Mouse (Mus musculus) heart, embryonic 13.5 days (tissue): Measurements from ENCODE around the gene Uxs1. TPM values are rescaled to one million over a fixed set of nuclear protein-coding genes. Genes with fewer than 3 reads are reported as not detected.

Source experiments
- ATAC-seq: fragments of 200-750 bp; cut with Nextera tagmentation; 2 replicates; pipeline ENCODE4 v1.8.0; 2017; ENCODE audit warnings: moderate TSS enrichment; ENCODE audit not compliant: insufficient number of reproducible peaks, low FRiP score, low TSS enrichment; ENCODE audit errors: extremely low read depth
- H3K27ac ChIP-seq: fragments of 300-500 bp; sonication (generic); replicated peaks from 2 replicates; pipeline ENCODE4 v1.5.1; 2015; ENCODE audit warnings: moderate library complexity, mild to moderate bottlenecking, inconsistent platforms
- H3K27me3 ChIP-seq: fragments of 300-500 bp; sonication (generic); replicated peaks from 2 replicates; pipeline ENCODE4 v1.6.1; 2015; ENCODE audit warnings: mild to moderate bottlenecking, inconsistent platforms
- H3K36me3 ChIP-seq: fragments of 300-500 bp; sonication (generic); 2 replicates; pipeline ENCODE4 v1.6.1; 2015; ENCODE audit warnings: mild to moderate bottlenecking, inconsistent platforms
- H3K4me1 ChIP-seq: fragments of 300-500 bp; sonication (generic); 2 replicates; pipeline ENCODE4 v1.6.1; 2015; ENCODE audit warnings: inconsistent platforms
- H3K4me2 ChIP-seq: fragments of 300-500 bp; sonication (generic); 2 replicates; pipeline ENCODE4 v1.6.1; 2015; ENCODE audit warnings: inconsistent platforms, mild to moderate bottlenecking, moderate library complexity
- H3K4me3 ChIP-seq: fragments of 300-500 bp; sonication (generic); 2 replicates; pipeline ENCODE4 v1.5.1; 2015; ENCODE audit warnings: moderate library complexity, mild to moderate bottlenecking, inconsistent platforms
- H3K9ac ChIP-seq: fragments of 300-500 bp; sonication (generic); 2 replicates; pipeline ENCODE4 v1.6.1; 2015; ENCODE audit warnings: inconsistent platforms, mild to moderate bottlenecking, moderate library complexity
- H3K9me3 ChIP-seq: fragments of 300-500 bp; sonication (generic); 2 replicates; pipeline ENCODE4 v1.6.1; 2016; ENCODE audit warnings: inconsistent platforms
- WGBS: fragments of 180-500 bp; shearing (Covaris S2); methylation state at CpG from one replicate; pipeline ENCODE4 v1.1.7; 2015; ENCODE audit warnings: mixed read lengths; 5-methylcytosine and 5-hydroxymethylcytosine counted together
- polyA plus RNA-seq: library from polyadenylated mRNA; unstranded; fragments of >200 nt; fragmentation: Nextera tagmentation; extraction: Ambion mirVana; gene quantifications from 2 replicates; pipeline ENCODE4 v1.2.1, GENCODE M21; 2015

Uxs1 gene
- polyA plus RNA-seq, 1 experiment from 2014 or later: 15.0 TPM

- no peak for ATAC-seq
- no peak overlapping the region for H3K4me2 ChIP-seq
- peaks cover 22% of the 10 kb centered on the region for H3K36me3 ChIP-seq
- no peaks in the 10 kb centered on the region for H3K27me3 ChIP-seq
- WGBS: 91% methylated on average over 1 of the region's 1 CpGs
- peaks cover 4% of the 10 kb centered on the region; the same call in 1 of the 2 replicates for H3K4me1 ChIP-seq
- no peak overlapping the region for H3K4me3 ChIP-seq
- H3K9ac ChIP-seq: no peak overlapping the region
- no peak overlapping the region for H3K27ac ChIP-seq
- no peaks in the 10 kb centered on the region for H3K9me3 ChIP-seq
Observed at GRCm38 (mm10) chr1:43803906-43804474, 23.6 kb downstream of the Uxs1 start.

- Histone ChIP-seq H3K9ac (no peak overlapping the region), H3K9me3 (no peaks in the 10 kb centered on the region), H3K4me2 (no peak overlapping the region), H3K27ac (no peak overlapping the region), H3K36me3 (peaks cover 23% of the 10 kb centered on the region), H3K27me3 (no peaks in the 10 kb centered on the region), H3K4me1 (no peaks in the 10 kb centered on the region), H3K4me3 (no peak overlapping the region)
- no peak for ATAC-seq
- WGBS: 82% methylated on average over 3 of the region's 3 CpGs
Observed at GRCm38 (mm10) chr1:43798048-43798447, 29.6 kb downstream of the Uxs1 start.

GRCm38 (mm10) chr1:43789765-43790164 lies 37.8 kb downstream of the Uxs1 start:
- Histone ChIP-seq H3K4me2 (no peak overlapping the region), H3K4me1 (no peaks in the 10 kb centered on the region), H3K9ac (no peak overlapping the region), H3K27ac (no peak overlapping the region), H3K36me3 (peaks cover 19% of the 10 kb centered on the region), H3K9me3 (no peaks in the 10 kb centered on the region), H3K27me3 (no peaks in the 10 kb centered on the region), H3K4me3 (no peak overlapping the region)
- 74% methylated on average over 2 of the region's 2 CpGs for WGBS
- no peak for ATAC-seq

GRCm38 (mm10) chr1:43786711-43787110 lies 40.9 kb downstream of the Uxs1 start:
- Histone ChIP-seq H3K36me3 (peaks cover 19% of the 10 kb centered on the region), H3K4me3 (no peak overlapping the region), H3K4me1 (peaks cover 15% of the 10 kb centered on the region), H3K9ac (no peak overlapping the region), H3K27ac (no peak overlapping the region), H3K27me3 (no peaks in the 10 kb centered on the region), H3K4me2 (no peak overlapping the region), H3K9me3 (no peaks in the 10 kb centered on the region)
- no peak for ATAC-seq
- 90% methylated on average over 5 of the region's 5 CpGs for WGBS

- no peaks in the 10 kb centered on the region for H3K27me3 ChIP-seq
- WGBS: 79% methylated on average over 5 of the region's 5 CpGs
- no peak overlapping the region for H3K9ac ChIP-seq
- H3K4me2 ChIP-seq: no peak overlapping the region
- peaks cover 27% of the 10 kb centered on the region for H3K4me1 ChIP-seq
- H3K4me3 ChIP-seq: no peak overlapping the region
- H3K36me3 ChIP-seq: peaks cover 19% of the 10 kb centered on the region
- ATAC-seq: no peak
- H3K27ac ChIP-seq: no peak overlapping the region
- H3K9me3 ChIP-seq: no peaks in the 10 kb centered on the region
Observed at GRCm38 (mm10) chr1:43785316-43785715, 42.3 kb downstream of the Uxs1 start.

GRCm38 (mm10) chr1:43783186-43783585 lies 44.4 kb downstream of the Uxs1 start:
- Histone ChIP-seq H3K27me3 (no peaks in the 10 kb centered on the region), H3K27ac (no peak overlapping the region), H3K4me2 (no peak overlapping the region), H3K4me3 (no peak overlapping the region), H3K36me3 (peaks cover 27% of the 10 kb centered on the region), H3K9me3 (no peaks in the 10 kb centered on the region), H3K4me1 (peaks cover 27% of the 10 kb centered on the region), H3K9ac (no peak overlapping the region)
- whole genome bisulfite sequencing: 83% methylated on average over 3 of the region's 3 CpGs
- no peak for ATAC-seq

GRCm38 (mm10) chr1:43782680-43783079 lies 44.9 kb downstream of the Uxs1 start:
- H3K4me3 ChIP-seq: no peak overlapping the region

GRCm38 (mm10) chr1:43781672-43782071 lies 45.9 kb downstream of the Uxs1 start:
- H3K4me1 ChIP-seq: peaks cover 27% of the 10 kb centered on the region
- peak overlapping the region; percentile 16; the same call in 1 of the 2 replicates for H3K27ac ChIP-seq
- H3K9me3 ChIP-seq: no peaks in the 10 kb centered on the region
- no peak for ATAC-seq
- H3K9ac ChIP-seq: no peak overlapping the region
- 75% methylated on average over 3 of the region's 3 CpGs for WGBS
- H3K4me2 ChIP-seq: no peak overlapping the region
- H3K27me3 ChIP-seq: no peaks in the 10 kb centered on the region
- no peak overlapping the region for H3K4me3 ChIP-seq
- H3K36me3 ChIP-seq: peaks cover 28% of the 10 kb centered on the region

More at GRCm38 (mm10) chr1:43782680-43783079, 44.9 kb downstream of the Uxs1 start:
- Histone ChIP-seq H3K36me3 (peaks cover 27% of the 10 kb centered on the region), H3K9me3 (no peaks in the 10 kb centered on the region), H3K4me2 (no peak overlapping the region), H3K27me3 (no peaks in the 10 kb centered on the region), H3K4me1 (peaks cover 27% of the 10 kb centered on the region), H3K9ac (no peak overlapping the region), H3K27ac (no peak overlapping the region)
- 92% methylated on average over 3 of the region's 3 CpGs for WGBS
- ATAC-seq: no peak

GRCm38 (mm10) chr1:43781195-43781594 lies 46.4 kb downstream of the Uxs1 start:
- peaks cover 27% of the 10 kb centered on the region for H3K4me1 ChIP-seq
- peak overlapping the region; percentile 16; the same call in 1 of the 2 replicates for H3K27ac ChIP-seq
- ATAC-seq: no peak
- H3K4me2 ChIP-seq: no peak overlapping the region
- no peak overlapping the region for H3K9ac ChIP-seq
- no peaks in the 10 kb centered on the region for H3K9me3 ChIP-seq
- H3K4me3 ChIP-seq: no peak overlapping the region
- peaks cover 24% of the 10 kb centered on the region for H3K36me3 ChIP-seq
- H3K27me3 ChIP-seq: no peaks in the 10 kb centered on the region
- WGBS: 53% methylated on average over 2 of the region's 2 CpGs

- 69% methylated on average over 3 of the region's 3 CpGs for WGBS
- H3K9me3 ChIP-seq: no peaks in the 10 kb centered on the region
- ATAC-seq: no peak
- H3K4me3 ChIP-seq: no peak overlapping the region
- peaks cover 5% of the 10 kb centered on the region for H3K4me1 ChIP-seq
- no peak overlapping the region for H3K4me2 ChIP-seq
- H3K27me3 ChIP-seq: no peaks in the 10 kb centered on the region
- H3K9ac ChIP-seq: no peak overlapping the region
- peaks cover 49% of the 10 kb centered on the region for H3K36me3 ChIP-seq
- no peak overlapping the region for H3K27ac ChIP-seq
Observed at GRCm38 (mm10) chr1:43776106-43776505, 51.5 kb downstream of the Uxs1 start.

GRCm38 (mm10) chr1:43774126-43774525 lies 53.5 kb downstream of the Uxs1 start:
- H3K9ac ChIP-seq: no peak overlapping the region
- no peak overlapping the region for H3K4me3 ChIP-seq
- no peak for ATAC-seq
- H3K27me3 ChIP-seq: no peaks in the 10 kb centered on the region
- no peak overlapping the region for H3K27ac ChIP-seq
- no peaks in the 10 kb centered on the region for H3K4me1 ChIP-seq
- 84% methylated on average over 4 of the region's 4 CpGs for WGBS
- H3K36me3 ChIP-seq: peaks cover 55% of the 10 kb centered on the region
- H3K9me3 ChIP-seq: no peaks in the 10 kb centered on the region
- H3K4me2 ChIP-seq: no peak overlapping the region

GRCm38 (mm10) chr1:43772694-43773093 lies 54.9 kb downstream of the Uxs1 start:
- Histone ChIP-seq H3K9me3 (no peaks in the 10 kb centered on the region), H3K9ac (no peak overlapping the region), H3K4me1 (no peaks in the 10 kb centered on the region), H3K4me3 (no peak overlapping the region), H3K27ac (no peak overlapping the region), H3K36me3 (peaks cover 53% of the 10 kb centered on the region), H3K4me2 (no peak overlapping the region), H3K27me3 (no peaks in the 10 kb centered on the region)
- no peak for ATAC-seq
- WGBS: 89% methylated on average over 3 of the region's 3 CpGs
